Mouse (Mus musculus): ENCODE results near the gene Kpna7. TPM values are rescaled to one million over a fixed set of nuclear protein-coding genes. Genes with fewer than 3 reads are reported as not detected.
"Not testable (repeated sequence)": the region's sequence is repeated elsewhere in the genome, so short reads cannot be mapped to it uniquely, and the experiment has no call there.

The Kpna7 gene
- total RNA-seq, 2 experiments from 2014 or later: not detected

GRCm38 (mm10) chr5:145102706-145103105 lies 18.9 kb upstream of the Kpna7 start:
- DNase-seq: no peak

DNA sequence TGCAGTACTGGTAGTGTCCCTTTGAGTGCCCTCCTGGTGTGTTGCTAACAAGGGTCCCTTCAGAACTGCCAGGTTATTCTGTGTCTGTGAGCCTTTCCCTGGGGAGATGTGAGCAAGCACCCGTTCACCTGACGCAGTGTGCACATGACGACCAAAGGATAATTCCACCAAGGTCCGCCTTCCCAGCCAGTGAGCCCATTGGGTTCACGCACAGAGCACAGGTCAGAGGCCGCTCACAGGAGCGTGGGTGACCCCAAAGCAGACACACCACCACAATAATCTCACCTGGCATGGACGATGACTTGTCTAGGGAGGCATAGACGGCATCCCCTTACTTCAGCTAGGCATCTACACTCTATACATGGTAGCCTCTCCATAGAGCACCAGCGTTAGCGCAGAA lies 17.6 kb upstream of the Kpna7 start:
- DNase-seq: not testable (repeated sequence)

DNA sequence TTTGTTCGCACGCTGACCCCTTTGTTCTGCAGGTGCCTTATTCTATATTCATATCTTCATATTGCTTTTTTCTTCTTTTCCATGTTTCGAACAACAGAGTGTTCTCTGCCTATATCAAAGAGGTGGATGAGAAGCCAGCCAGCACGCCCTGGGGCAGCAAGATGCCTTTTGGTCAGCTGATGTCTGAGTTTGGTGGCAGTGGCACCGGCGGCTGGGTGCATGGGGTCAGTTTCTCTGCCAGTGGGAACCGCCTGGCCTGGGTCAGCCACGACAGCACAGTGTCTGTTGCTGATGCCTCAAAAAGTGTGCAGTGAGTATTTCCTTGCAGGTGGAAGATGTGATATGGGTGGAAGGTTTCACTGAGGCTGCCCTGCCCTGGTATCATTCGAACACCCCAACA lies 17.1 kb upstream of the Kpna7 start:
- no peak for DNase-seq

- no peak for DNase-seq
Measured at GRCm38 (mm10) chr5:145098340-145098821, 14.6 kb upstream of the Kpna7 start.

DNA sequence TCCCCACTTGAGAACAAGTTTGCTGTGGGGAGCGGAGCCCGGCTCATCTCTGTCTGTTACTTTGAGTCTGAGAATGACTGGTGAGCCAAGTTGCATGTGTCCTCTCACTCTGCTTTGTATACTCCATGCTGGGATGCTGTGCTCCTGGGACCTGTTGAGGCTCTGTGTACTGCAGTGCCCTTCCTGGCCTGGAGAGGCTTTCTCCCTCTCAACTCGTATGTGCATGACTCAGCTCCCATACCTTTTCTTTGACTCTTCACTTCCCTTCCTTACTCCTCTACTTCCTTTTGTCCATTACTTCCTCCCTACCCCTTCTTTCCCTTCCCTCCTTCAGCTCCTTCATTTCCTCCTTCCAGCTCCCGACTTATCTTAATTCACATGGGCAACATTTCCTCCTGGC lies 12.4 kb upstream of the Kpna7 start:
- no peak for DNase-seq

DNA sequence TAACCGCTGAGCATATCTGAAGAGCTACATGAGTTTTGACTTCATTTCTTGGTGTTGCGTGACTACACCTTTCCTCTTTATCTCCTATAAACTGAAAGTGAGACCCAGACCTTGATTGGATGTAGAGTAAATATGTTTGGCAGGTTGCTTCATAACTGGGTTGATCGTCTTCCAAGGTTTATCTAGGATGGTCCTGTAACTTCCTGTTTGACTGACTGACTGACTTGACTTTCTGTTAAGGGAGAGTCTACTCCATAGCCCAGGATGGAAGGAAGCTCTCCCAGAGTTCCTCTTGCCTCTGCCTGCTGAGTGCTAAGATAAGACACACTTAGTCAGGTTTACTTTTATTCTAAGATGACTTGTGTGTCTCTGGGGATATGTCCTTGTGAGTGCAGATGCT lies 6.0 kb upstream of the Kpna7 start:
- no peak for DNase-seq

DNA sequence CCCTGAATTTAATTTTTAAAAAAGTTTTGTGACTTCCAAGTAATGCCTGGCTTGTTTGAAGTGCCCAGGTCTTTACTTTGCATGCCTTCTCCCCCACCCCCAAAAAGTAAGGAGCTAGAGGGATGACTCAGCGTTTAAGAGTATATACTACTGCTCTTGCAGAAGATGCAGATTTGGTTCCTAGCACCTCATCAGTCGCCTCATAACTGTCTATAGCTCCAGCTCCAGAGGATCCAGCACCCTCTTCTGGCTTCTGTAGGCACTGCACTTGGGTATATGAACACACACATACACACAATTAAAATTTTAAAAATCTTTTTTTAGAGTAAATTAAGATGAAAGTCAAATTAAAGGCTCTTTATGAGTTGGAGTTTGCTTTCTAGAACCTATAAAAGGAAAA lies 4.4 kb upstream of the Kpna7 start:
- DNase-seq: no peak

DNA sequence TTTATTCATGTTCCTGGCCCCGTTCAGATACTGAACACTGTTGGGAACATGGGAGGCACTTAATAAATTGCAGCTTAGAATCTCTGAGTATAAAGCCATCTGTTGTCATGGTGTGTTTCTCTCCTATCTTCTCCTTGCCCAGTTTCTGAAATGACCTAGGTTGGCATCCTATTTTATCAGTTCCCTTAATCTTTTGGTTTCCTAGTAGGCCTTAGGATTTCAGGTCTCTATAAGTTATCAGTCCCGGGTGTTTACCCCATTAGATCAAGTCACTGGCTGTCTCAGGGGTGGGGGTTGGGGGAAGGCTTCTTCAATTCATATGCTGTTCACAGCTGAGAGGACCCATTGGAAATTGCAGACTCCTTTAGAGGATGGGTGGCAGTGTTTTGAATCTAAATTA lies 992 bp upstream of the Kpna7 start:
- DNase-seq: no peak

GRCm38 (mm10) chr5:145083201-145083600 lies 629 bp downstream of the Kpna7 start:
- DNase-seq: not testable (repeated sequence)

DNA sequence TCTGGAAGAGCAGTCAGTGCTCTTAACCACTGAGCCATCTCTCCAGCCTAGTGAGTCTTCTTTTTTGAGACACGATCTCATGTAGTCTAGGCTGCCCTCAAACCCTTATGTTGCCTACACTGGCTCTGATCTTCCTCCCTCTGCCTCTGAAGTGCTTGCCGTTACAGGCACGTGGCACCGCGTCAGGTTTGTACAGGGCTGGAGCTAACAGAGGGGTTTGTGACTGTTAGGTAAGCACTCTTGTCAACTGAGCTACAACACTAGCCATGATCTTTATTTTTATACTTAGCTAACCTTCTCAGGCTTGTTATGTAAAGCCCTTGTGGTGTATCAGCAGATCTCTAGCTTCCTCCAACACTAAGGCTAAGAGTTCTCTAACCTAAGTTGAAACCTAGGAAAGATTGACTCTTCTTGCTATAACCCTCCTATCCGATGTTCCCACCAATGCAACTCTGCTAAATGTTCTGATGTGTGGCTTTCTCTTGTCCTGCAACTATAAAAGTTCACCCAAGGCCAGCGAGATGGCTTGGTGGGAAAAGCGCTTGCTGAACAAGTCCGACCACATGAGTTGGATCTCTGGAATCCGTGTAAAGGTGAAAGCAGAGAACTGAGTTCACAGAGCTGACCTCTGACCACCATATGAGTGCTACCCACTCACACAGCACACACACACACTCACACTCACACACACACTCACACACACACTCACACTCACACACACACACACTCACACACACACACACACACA lies 1.8 kb downstream of the Kpna7 start:
- no peak for DNase-seq

DNA sequence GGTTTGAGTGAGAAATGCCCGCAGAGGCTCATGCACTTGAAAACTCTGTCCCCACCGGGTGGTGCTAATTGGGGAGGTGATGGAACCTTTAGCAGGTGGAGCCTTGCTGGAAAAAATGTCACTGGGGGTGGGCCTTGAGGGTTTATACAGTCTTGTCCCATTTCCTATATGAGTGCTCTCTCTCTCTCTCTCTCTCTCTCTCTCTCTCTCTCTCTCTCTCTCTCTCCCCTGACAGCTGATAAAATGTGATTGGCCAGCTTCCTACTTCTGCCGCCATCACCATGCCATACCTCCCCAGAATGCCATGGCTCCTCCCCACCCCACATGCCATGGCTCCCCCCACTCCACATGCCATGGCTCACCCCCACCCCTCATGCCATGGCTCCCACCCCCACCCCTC lies 8.7 kb downstream of the Kpna7 start:
- DNase-seq: no peak

DNA sequence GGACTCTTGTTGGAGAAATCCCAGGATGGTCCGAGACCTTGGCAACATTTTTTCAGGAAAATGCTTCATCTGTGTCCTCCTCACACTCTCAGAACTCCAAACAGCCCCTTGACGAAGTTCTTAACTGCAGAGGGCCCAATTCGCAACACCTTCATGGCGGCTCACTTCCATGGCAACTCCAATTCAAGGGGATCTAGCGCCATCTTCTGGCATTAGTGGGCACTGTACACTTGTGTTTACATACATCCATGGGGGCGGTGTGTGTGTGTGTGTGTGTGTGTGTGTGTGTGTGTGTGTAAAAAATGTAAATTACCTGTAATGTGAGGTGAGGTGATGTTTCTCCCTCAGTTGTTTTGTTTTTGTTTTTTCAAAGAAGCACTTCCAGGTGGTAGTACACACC lies 12.5 kb downstream of the Kpna7 start:
- no peak for DNase-seq

- peak; percentile 12 for DNase-seq
Measured at GRCm38 (mm10) chr5:145069707-145070106, 14.1 kb downstream of the Kpna7 start.

GRCm38 (mm10) chr5:145068863-145069262 lies 15.0 kb downstream of the Kpna7 start:
- DNase-seq: no peak

DNA sequence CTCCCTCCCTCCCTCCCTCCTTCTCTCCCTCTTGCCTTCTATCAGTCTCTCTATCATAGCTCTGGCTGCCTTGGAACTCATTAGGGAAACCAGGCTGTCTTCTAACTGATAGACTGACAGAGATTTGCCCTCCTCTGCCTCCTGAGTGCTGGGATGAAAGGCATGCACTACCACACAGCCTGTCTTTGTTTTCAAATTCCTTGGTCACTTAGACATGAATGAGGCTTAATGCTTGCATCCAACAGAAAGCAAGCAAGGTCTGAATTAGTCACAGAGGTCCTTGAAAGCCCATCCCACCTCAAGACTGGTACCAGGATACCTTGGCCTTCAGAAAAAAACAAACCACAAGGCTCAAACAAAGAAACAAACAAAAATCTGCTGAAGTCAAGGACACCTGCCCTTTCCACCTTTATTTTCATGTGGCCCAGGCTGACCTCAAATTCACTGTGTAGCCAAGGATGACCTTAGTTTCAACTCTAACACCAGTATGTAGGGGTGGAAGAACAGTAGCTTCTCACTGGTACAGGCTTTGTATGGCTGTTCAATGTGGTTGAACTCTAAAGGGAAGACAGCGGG lies 19.0 kb downstream of the Kpna7 start:
- no peak for DNase-seq

DNA sequence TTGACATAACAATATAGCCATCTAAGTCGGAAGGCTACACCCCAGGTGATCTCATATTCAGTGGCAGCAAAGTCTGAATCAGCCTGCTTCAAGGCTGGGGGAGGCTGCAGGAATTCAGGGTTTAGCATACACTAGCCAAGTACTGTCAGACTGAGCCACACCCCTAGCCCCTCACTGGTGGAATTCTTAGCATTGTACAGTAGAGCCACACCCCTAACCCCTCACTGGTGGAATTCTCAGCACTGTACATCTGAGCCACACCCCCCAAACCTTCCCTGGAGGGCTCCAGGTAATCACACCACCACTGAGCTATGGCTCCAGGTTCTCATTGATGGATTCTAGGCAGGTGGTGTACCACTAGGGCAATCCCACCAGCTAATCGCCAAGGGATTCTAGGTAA lies 24.3 kb downstream of the Kpna7 start:
- no peak for DNase-seq

DNA sequence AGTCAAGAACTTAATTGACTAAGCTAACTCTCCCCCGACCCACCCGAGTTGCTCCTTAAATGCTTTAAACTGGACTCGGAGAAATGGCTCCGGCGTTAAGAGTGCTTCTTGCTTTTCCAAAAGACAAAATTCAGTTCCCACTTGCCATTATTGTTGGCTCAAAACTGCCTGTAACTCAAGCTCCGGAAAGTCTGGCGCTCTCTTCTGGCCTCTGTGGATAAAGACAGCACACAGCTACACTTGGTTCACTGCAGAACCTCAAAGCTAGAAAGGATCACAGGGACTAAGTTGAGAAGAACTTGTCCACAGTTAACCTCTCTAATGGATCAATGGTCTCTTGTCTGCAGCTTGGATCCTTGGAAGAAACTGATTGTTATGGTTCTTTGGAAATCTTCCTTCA lies 25.1 kb downstream of the Kpna7 start:
- no peak for DNase-seq

- DNase-seq: no peak
Measured at GRCm38 (mm10) chr5:145057907-145058306, 25.9 kb downstream of the Kpna7 start.

DNA sequence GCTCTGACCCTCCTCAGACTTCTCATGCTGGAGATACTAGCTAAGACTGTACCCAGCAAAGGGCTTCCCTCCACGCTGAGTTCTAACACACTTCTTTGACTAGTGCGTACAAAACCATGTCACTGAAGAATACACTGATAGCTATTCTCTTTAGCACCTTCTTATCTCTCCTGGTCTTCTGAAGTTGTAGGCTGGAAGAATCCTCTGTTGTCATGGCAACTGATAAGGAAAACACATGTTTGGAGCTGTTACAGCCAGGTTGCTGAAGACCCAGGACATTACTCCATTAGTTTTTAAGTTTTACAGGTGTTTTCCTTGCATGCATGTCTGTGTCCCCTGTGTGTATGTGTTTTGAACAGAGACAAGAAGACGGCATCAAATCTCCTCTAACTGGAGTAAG lies 29.6 kb downstream of the Kpna7 start:
- not testable (repeated sequence) for DNase-seq

GRCm38 (mm10) chr5:145042690-145043089 lies 41.1 kb downstream of the Kpna7 start, which contains the start of gene 1700018F24Rik:
Gene 1700018F24Rik, plus strand, starts transcription at chr5:145042990.
- DNase-seq: not testable (repeated sequence)

DNA sequence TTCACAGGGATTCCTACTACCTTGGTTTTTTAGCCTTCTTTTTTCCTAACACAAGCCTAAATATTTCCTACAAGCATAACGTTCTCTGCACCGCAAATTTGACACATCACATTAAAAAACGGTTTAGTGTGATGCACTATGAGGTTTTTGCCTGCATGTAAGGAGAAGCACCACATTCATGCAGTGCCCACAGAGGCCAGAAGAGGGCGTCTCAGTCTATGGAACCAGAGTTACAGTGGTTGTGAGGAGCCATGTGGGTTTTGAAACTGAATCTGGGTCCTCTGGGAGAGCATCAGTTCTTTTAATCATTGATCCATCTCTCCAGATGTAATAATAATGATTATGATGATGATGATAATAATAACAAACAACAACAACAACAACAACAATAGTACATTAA lies 42.2 kb downstream of the Kpna7 start:
- DNase-seq: no peak

DNA sequence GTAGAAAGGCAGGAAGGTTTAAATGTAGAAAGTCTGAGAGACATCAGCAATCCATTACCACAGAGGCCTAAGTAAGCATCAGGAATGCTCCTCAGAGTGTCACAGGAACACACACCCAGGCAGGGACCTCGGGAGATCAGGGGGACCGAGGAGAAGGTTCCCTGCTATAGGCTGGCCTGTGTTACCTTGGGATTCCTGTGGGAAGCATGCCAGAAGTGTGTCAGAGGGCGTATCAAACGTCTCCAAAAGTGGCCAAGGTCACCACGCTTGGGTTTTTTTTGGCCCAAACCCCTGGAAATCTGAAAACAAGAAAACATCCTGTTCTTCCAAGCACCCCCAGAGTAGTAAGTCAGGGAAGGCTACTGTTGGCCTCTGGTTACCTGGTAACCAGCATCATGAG lies 51.4 kb downstream of the Kpna7 start, which contains the start of gene Gm4871:
Gene Gm4871, minus strand, starts transcription at position 364 of the 400 bp plus-strand sequence.
- not testable (repeated sequence) for DNase-seq

DNA sequence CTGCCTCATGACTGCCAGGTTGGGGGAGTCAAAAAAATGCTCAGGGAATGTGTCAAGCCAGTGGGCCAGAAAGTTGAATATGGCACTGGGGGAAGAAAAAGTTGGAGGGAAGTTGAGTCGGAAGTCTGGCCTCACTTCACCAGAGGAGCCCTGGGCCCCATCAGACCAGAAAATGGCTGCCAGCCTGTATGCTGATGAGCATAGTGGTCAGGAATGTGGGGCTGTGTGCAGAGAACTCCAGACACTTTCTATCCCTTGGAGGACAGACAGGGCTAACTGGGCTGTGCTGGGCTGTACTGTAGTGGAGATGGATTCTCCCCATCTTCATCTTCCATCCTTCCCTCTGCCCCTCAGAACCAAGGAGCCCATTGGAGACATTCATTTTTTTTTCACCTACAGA lies 53.4 kb downstream of the Kpna7 start:
- DNase-seq: not testable (repeated sequence)

GRCm38 (mm10) chr5:145020712-145021111 lies 63.1 kb downstream of the Kpna7 start:
- not testable (repeated sequence) for DNase-seq
